Mouse (Mus musculus): Measurements from ENCODE around the gene Rtn4rl2. TPM values are rescaled to one million over a fixed set of nuclear protein-coding genes. Genes with fewer than 3 reads are reported as not detected.

The Rtn4rl2 gene
- polyA plus RNA-seq, 1 experiment from 2014 or later = 1.9 TPM

- H3K4me1 ChIP-seq (replicated peaks; ENCODE audit: control insufficient read depth, insufficient read depth, low read length) = 0 out of 2 replicates have a peak, but pooled peaks cover 8% of the 10 kb centered on the region
- H3K4me3 ChIP-seq (ENCODE audit: low read depth, low read length) = no peak overlapping the region
- H3K4me2 ChIP-seq (ENCODE audit: low read length) = no peak overlapping the region
- no peak overlapping the region for H3K27ac ChIP-seq (ENCODE audit: low read depth)
- peaks cover 21% of the 10 kb centered on the region for H3K27me3 ChIP-seq (replicated peaks; ENCODE audit: control insufficient read depth, insufficient read depth, low read length)
- H3K36me3 ChIP-seq (ENCODE audit: control insufficient read depth, insufficient read depth, low read length) = peaks cover 61% of the 10 kb centered on the region
- H3K9ac ChIP-seq (ENCODE audit: low read length) = no peak overlapping the region
- ATAC-seq (replicated peaks; ENCODE audit: low FRiP score, low TSS enrichment, low read depth) = no peak
- no peak for DNase-seq (ENCODE audit: low spot score)
- 77% methylated on average over 3 of the region's 3 CpGs for WGBS
- H3K9me3 ChIP-seq (ENCODE audit: control insufficient read depth, low read length) = no peaks in the 10 kb centered on the region
Observed at GRCm38 (mm10) chr2:84862231-84862630, 24.3 kb downstream of the Rtn4rl2 start.

DNA sequence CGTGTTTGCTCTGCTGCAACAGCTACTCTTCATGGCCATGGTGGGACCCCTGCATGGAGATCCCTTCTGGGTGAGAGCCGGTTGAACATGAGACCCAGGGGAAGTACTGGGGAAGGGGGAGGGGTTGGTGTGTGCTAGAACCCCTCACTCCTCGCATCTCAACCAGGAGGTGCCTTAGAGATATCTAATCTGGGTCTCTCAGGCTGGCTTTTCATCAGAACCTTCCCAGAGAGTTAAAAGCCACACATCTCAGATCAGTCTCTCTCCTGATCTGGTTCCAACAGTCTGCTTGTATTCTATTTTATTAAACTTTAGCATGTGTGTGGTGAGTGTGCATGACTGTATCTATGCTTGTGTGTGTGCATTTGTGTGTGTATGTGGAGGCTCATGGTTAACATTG lies 25.1 kb downstream of the Rtn4rl2 start:
- peaks cover 67% of the 10 kb centered on the region for H3K36me3 ChIP-seq (ENCODE audit: control insufficient read depth, insufficient read depth, low read length)
- 93% methylated on average over 3 of the region's 3 CpGs for WGBS

DNA sequence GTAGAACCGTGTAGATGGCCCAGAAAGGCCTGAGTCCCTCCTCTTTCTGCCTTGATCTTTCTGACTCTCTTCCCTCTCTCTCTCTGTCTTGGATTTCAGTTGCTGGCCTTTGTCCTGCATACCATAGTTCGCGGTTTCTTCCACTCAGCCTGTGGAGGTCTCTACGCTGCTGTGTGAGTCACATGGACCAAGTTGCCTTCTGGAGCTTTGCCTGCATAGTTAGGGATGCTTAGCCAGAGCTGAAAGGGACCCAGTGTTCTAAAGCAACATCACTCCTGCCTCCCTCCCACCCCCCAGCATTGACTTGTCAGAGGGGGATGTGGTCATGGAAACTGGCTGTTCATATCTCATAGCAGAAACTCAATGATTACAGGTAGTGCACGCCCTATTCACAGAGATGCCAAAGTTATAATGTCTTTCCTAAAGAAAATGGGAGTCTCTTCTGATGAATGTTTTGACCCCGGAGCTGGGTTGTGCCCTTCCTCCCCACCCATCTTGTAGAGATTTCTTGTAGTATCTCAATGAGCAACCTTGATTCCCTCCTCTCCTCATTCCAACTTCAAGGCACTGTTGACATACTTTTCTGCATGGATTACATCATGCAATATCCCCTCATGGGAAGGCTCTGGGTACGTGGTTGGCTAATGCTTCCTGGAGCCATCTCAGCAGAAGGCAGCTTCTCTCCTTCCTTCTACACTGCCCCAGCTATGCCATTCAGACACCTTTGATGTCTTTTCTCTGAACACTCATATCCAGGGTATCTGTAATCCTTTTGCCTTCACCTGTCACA lies 26.3 kb downstream of the Rtn4rl2 start:
- DNase-seq (ENCODE audit: low spot score) = no peak
- H3K9me3 ChIP-seq (ENCODE audit: control insufficient read depth, low read length) = no peaks in the 10 kb centered on the region
- H3K36me3 ChIP-seq (ENCODE audit: control insufficient read depth, insufficient read depth, low read length) = peaks cover 68% of the 10 kb centered on the region
- 0 out of 2 replicates have a peak, but pooled peaks cover 2% of the 10 kb centered on the region for H3K27me3 ChIP-seq (replicated peaks; ENCODE audit: control insufficient read depth, insufficient read depth, low read length)
- no peak overlapping the region for H3K27ac ChIP-seq (ENCODE audit: low read depth)
- no peak overlapping the region for H3K9ac ChIP-seq (ENCODE audit: low read length)
- no peak overlapping the region for H3K4me3 ChIP-seq (ENCODE audit: low read depth, low read length)
- no peaks in the 10 kb centered on the region for H3K4me1 ChIP-seq (replicated peaks; ENCODE audit: control insufficient read depth, insufficient read depth, low read length)
- H3K4me2 ChIP-seq (ENCODE audit: low read length) = no peak overlapping the region
- ATAC-seq (replicated peaks; ENCODE audit: low FRiP score, low TSS enrichment, low read depth) = no peak
- 86% methylated on average over 7 of the region's 7 CpGs for WGBS

More for the DNA sequence above, 25.1 kb downstream of the Rtn4rl2 start:
- Histone ChIP-seq H3K9ac (ENCODE audit: low read length) (no peak overlapping the region), H3K9me3 (ENCODE audit: control insufficient read depth, low read length) (no peaks in the 10 kb centered on the region), H3K4me3 (ENCODE audit: low read depth, low read length) (no peak overlapping the region), H3K27me3 (replicated peaks; ENCODE audit: control insufficient read depth, insufficient read depth, low read length) (peaks cover 13% of the 10 kb centered on the region), H3K4me2 (ENCODE audit: low read length) (no peak overlapping the region), H3K4me1 (replicated peaks; ENCODE audit: control insufficient read depth, insufficient read depth, low read length) (0 out of 2 replicates have a peak, but pooled peaks cover 8% of the 10 kb centered on the region), H3K27ac (ENCODE audit: low read depth) (no peak overlapping the region)
- DNase-seq (ENCODE audit: low spot score) = no peak
- no peak for ATAC-seq (replicated peaks; ENCODE audit: low FRiP score, low TSS enrichment, low read depth)

DNA sequence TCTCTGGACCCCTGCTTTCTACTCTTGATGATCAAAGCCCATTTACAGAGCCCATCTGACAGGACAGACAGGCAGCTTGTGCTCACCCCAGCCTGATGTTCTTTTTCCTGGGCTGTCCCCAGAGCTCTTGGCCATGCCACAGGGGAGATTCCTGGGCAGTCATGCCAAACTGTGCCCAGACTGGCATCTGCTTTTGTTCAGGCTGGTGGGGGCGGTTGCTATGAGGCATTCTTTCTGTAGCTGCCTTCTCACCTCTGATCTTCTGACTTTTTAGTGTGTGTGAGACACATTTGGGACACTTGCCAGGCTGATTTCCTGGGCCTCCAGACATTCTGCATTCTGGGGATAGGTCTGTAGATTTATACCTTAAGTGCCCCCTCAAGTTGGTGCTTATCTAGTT lies 28.0 kb downstream of the Rtn4rl2 start:
- Histone ChIP-seq H3K27ac (ENCODE audit: low read depth) (no peak overlapping the region), H3K4me3 (ENCODE audit: low read depth, low read length) (no peak overlapping the region), H3K27me3 (replicated peaks; ENCODE audit: control insufficient read depth, insufficient read depth, low read length) (no peaks in the 10 kb centered on the region), H3K9ac (ENCODE audit: low read length) (no peak overlapping the region), H3K36me3 (ENCODE audit: control insufficient read depth, insufficient read depth, low read length) (peaks cover 85% of the 10 kb centered on the region), H3K4me2 (ENCODE audit: low read length) (no peak overlapping the region), H3K9me3 (ENCODE audit: control insufficient read depth, low read length) (no peaks in the 10 kb centered on the region), H3K4me1 (replicated peaks; ENCODE audit: control insufficient read depth, insufficient read depth, low read length) (no peaks in the 10 kb centered on the region)
- DNase-seq (ENCODE audit: low spot score) (no peak), ATAC-seq (replicated peaks; ENCODE audit: low FRiP score, low TSS enrichment, low read depth) (no peak)
- WGBS = 91% methylated on average over 1 of the region's 1 CpGs

DNA sequence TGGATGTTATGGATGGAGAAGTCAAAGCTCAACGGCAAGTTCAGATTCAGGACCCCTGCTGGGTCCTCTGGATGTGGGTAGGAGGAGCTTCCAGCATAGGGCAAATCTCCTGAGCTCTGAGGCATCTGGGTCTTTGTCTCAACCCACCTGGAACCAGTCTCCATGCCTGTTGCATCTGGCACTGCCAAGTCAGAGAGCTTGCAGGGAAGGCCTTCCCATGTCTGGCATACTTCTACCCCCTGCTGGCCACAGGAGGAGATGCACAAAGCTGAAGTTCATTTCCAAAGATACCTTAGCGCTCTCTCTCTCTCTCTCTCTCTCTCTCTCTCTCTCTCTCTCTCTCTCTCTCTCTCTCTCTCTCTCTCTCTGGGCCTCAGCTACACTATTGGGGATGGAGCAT lies 30.8 kb downstream of the Rtn4rl2 start:
- no peak overlapping the region for H3K9ac ChIP-seq (ENCODE audit: low read length)
- ATAC-seq (replicated peaks; ENCODE audit: low FRiP score, low TSS enrichment, low read depth) = peak; percentile 63; the same call in 1 of the 2 replicates
- H3K4me2 ChIP-seq (ENCODE audit: low read length) = no peak overlapping the region
- H3K27ac ChIP-seq (ENCODE audit: low read depth) = no peak overlapping the region
- no peaks in the 10 kb centered on the region for H3K27me3 ChIP-seq (replicated peaks; ENCODE audit: control insufficient read depth, insufficient read depth, low read length)
- peaks cover 7% of the 10 kb centered on the region; the same call in 1 of the 2 replicates for H3K4me1 ChIP-seq (replicated peaks; ENCODE audit: control insufficient read depth, insufficient read depth, low read length)
- no peak overlapping the region for H3K4me3 ChIP-seq (ENCODE audit: low read depth, low read length)
- H3K9me3 ChIP-seq (ENCODE audit: control insufficient read depth, low read length) = no peaks in the 10 kb centered on the region
- WGBS = 60% methylated on average over 2 of the region's 2 CpGs
- peak; percentile 69 for DNase-seq (ENCODE audit: low spot score)
- H3K36me3 ChIP-seq (ENCODE audit: control insufficient read depth, insufficient read depth, low read length) = peaks cover 80% of the 10 kb centered on the region

- 40% methylated on average over 23 of the region's 23 CpGs for WGBS
- DNase-seq (ENCODE audit: low spot score) (no peak), ATAC-seq (replicated peaks; ENCODE audit: low FRiP score, low TSS enrichment, low read depth) (peak; percentile 77)
- Histone ChIP-seq H3K4me2 (ENCODE audit: low read length) (peak overlapping the region; percentile 38), H3K4me1 (replicated peaks; ENCODE audit: control insufficient read depth, insufficient read depth, low read length) (peaks cover 12% of the 10 kb centered on the region; the same call in 1 of the 2 replicates), H3K27ac (ENCODE audit: low read depth) (no peak overlapping the region), H3K9ac (ENCODE audit: low read length) (no peak overlapping the region), H3K4me3 (ENCODE audit: low read depth, low read length) (no peak overlapping the region), H3K27me3 (replicated peaks; ENCODE audit: control insufficient read depth, insufficient read depth, low read length) (no peaks in the 10 kb centered on the region), H3K9me3 (ENCODE audit: control insufficient read depth, low read length) (no peaks in the 10 kb centered on the region), H3K36me3 (ENCODE audit: control insufficient read depth, insufficient read depth, low read length) (peaks cover 72% of the 10 kb centered on the region)
Observed at GRCm38 (mm10) chr2:84851130-84852040, 35.1 kb downstream of the Rtn4rl2 start.

DNA sequence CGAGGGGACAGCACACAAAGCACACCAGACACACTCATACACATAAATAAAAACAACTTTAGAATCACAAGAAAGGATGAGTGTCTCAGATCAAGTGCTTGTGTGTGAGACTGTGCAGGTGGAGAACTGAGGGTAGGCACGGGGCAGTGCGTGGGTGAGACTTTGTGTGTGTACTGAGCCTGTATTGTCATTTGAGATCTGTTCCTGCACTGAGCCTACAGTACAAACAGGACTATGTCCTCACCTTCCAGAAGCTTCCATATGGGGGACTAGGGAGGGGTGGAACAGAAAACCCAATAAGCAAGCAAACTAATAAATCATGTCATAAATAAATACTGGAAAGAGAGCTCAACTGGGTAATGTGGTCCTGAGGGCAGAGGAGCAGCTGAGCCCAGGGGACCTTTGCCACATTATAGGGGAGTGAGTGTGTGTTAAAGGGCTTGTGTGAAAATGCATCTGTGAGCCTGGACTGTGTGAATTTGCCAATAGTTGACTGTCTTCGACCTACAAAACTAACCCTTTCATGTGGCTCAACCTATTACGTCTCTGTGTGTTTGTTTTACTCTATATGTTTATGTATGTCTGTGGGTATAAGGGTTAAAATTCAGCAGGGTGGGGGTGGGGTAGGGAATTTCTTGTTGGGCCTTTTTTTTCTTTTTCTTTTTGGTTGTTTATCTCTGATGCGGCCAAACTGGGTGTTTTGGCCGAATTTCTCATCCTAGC lies 35.9 kb downstream of the Rtn4rl2 start:
- Histone ChIP-seq H3K27me3 (replicated peaks; ENCODE audit: control insufficient read depth, insufficient read depth, low read length) (no peaks in the 10 kb centered on the region), H3K27ac (ENCODE audit: low read depth) (no peak overlapping the region), H3K4me2 (ENCODE audit: low read length) (peak overlapping the region; percentile 38), H3K4me1 (replicated peaks; ENCODE audit: control insufficient read depth, insufficient read depth, low read length) (peaks cover 12% of the 10 kb centered on the region; the same call in 1 of the 2 replicates), H3K9me3 (ENCODE audit: control insufficient read depth, low read length) (no peaks in the 10 kb centered on the region), H3K4me3 (ENCODE audit: low read depth, low read length) (no peak overlapping the region), H3K9ac (ENCODE audit: low read length) (no peak overlapping the region), H3K36me3 (ENCODE audit: control insufficient read depth, insufficient read depth, low read length) (peaks cover 76% of the 10 kb centered on the region)
- WGBS = 52% methylated on average over 7 of the region's 7 CpGs
- DNase-seq (ENCODE audit: low spot score) (no peak), ATAC-seq (replicated peaks; ENCODE audit: low FRiP score, low TSS enrichment, low read depth) (no peak; the same call in 1 of the 2 replicates)

- Histone ChIP-seq H3K27me3 (replicated peaks; ENCODE audit: control insufficient read depth, insufficient read depth, low read length) (no peaks in the 10 kb centered on the region), H3K4me3 (ENCODE audit: low read depth, low read length) (no peak overlapping the region), H3K9me3 (ENCODE audit: control insufficient read depth, low read length) (no peaks in the 10 kb centered on the region), H3K9ac (ENCODE audit: low read length) (no peak overlapping the region), H3K27ac (ENCODE audit: low read depth) (no peak overlapping the region), H3K36me3 (ENCODE audit: control insufficient read depth, insufficient read depth, low read length) (peaks cover 39% of the 10 kb centered on the region), H3K4me1 (replicated peaks; ENCODE audit: control insufficient read depth, insufficient read depth, low read length) (peaks cover 16% of the 10 kb centered on the region), H3K4me2 (ENCODE audit: low read length) (no peak overlapping the region)
- DNase-seq (ENCODE audit: low spot score) = no peak
- 81% methylated on average over 1 of the region's 1 CpGs for WGBS
- ATAC-seq (replicated peaks; ENCODE audit: low FRiP score, low TSS enrichment, low read depth) = no peak
Observed at GRCm38 (mm10) chr2:84845226-84845625, 41.3 kb downstream of the Rtn4rl2 start.
